Mouse (Mus musculus): ENCODE measurements around the gene Tet2.

GRCm38 (mm10) chr3:133462059-133462458 is 82.9 kb downstream of the Tet2 start:
- TF ChIP-seq POLR2A (IDR thresholded peaks at IDR 0.05; ENCODE audit: borderline replicate concordance, extremely low read depth, low read depth, low read length) (no peak), CTCF (IDR thresholded peaks at IDR 0.05; ENCODE audit: insufficient read depth, low read length) (no peak)

All from lung, adult 2 months (tissue).